Mouse (Mus musculus) spleen, adult 12 weeks (tissue): ENCODE results near the gene Tollip.

Source experiments
- DNase-seq: peaks from one replicate; pipeline ENCODE4 v3.0.0; 2022; ENCODE audit warnings: low spot score

Tollip gene

GRCm38 (mm10) chr7:141918407-141918806, at the start of gene Tollip:
Gene Tollip (minus strand): TSS chr7:141918507.
- no peak for DNase-seq

GRCm38 (mm10) chr7:141966281-141966680, 48.0 kb upstream of the Tollip start:
- no peak for DNase-seq

- DNase-seq, result no peak
These were observed 44.2 kb upstream of the Tollip start for GRCm38 (mm10) chr7:141962521-141962920.

GRCm38 (mm10) chr7:141961491-141961890, 43.2 kb upstream of the Tollip start:
- no peak for DNase-seq

GRCm38 (mm10) chr7:141960926-141961325, 42.6 kb upstream of the Tollip start:
- no peak for DNase-seq

GRCm38 (mm10) chr7:141959133-141959532, 40.8 kb upstream of the Tollip start:
- no peak for DNase-seq

GRCm38 (mm10) chr7:141958211-141958610, 39.9 kb upstream of the Tollip start:
- DNase-seq, result no peak

- DNase-seq, result no peak
These were observed 39.3 kb upstream of the Tollip start for GRCm38 (mm10) chr7:141957524-141958051.

GRCm38 (mm10) chr7:141956174-141956566, 37.9 kb upstream of the Tollip start:
- no peak for DNase-seq

GRCm38 (mm10) chr7:141955565-141956173, 37.4 kb upstream of the Tollip start:
- no peak for DNase-seq

GRCm38 (mm10) chr7:141953616-141954015, 35.3 kb upstream of the Tollip start:
- DNase-seq, result no peak

GRCm38 (mm10) chr7:141952920-141953319, 34.6 kb upstream of the Tollip start:
- DNase-seq, result no peak

GRCm38 (mm10) chr7:141951821-141952220, 33.5 kb upstream of the Tollip start:
- DNase-seq, result no peak

GRCm38 (mm10) chr7:141950104-141951013, 32.1 kb upstream of the Tollip start:
- no peak for DNase-seq

GRCm38 (mm10) chr7:141949799-141950103, 31.4 kb upstream of the Tollip start:
- DNase-seq, result no peak

GRCm38 (mm10) chr7:141948906-141949798, 30.8 kb upstream of the Tollip start, which contains the start of gene Brsk2:
Gene Brsk2 (plus strand): TSS chr7:141949751.
- peak; percentile 33 for DNase-seq

GRCm38 (mm10) chr7:141948045-141948444, 29.7 kb upstream of the Tollip start:
- no peak for DNase-seq

GRCm38 (mm10) chr7:141947512-141947911, 29.2 kb upstream of the Tollip start:
- no peak for DNase-seq

GRCm38 (mm10) chr7:141945927-141946326, 27.6 kb upstream of the Tollip start:
- no peak for DNase-seq

GRCm38 (mm10) chr7:141943444-141943843, 25.1 kb upstream of the Tollip start:
- no peak for DNase-seq

- DNase-seq, result no peak
These were observed 16.6 kb upstream of the Tollip start for GRCm38 (mm10) chr7:141934951-141935350.
